Comparison of ENCODE assay signal across 8 mouse cellular contexts in genomic region chr6:86585070-86585600, GRCm38 (mm10). TPM values are rescaled to one million over a fixed set of nuclear protein-coding genes. Genes with fewer than 3 reads are reported as not detected.
A peak's percentile ranks its signal among the peaks of the same experiment; 100 is the strongest.
DNase-seq lines count a peak whose midpoint lies in the region; ATAC-seq and TF ChIP-seq lines count a peak whose summit lies in the region.

No protein-coding gene starts in this region.

- H3K4me3 ChIP-seq in ES-E14 (ENCODE audit: insufficient read depth in 1 of 2, low read depth in 1 of 2, low read length in 2 of 2, poor library complexity in 1 of 2, severe bottlenecking in 1 of 2): peak overlapping the region; percentile 53 to 56
- H3K4me3 ChIP-seq in cerebellum, adult 2 months (replicated peaks; ENCODE audit: insufficient read depth, low read depth, low read length): peak overlapping the region; percentile 45
- peak overlapping the region; percentile 46 for H3K4me3 ChIP-seq in forebrain, embryonic 16.5 days (replicated peaks; ENCODE audit: low read length)
- peak overlapping the region; percentile 26 for H3K4me3 ChIP-seq in liver, embryonic 16.5 days (ENCODE audit: low read depth, low read length)
- H3K4me3 ChIP-seq in neural tube, embryonic 11.5 days (ENCODE audit: low read depth, low read length): no peak overlapping the region
- H3K4me3 ChIP-seq in testis, adult 2 months (ENCODE audit: control insufficient read depth, low read depth, low read length): peak overlapping the region; percentile 12

- no peaks in the 10 kb centered on the region for H3K36me3 ChIP-seq in ES-E14 (ENCODE audit: control insufficient read depth, insufficient read depth, low read length, poor library complexity, severe bottlenecking)
- H3K36me3 ChIP-seq in forebrain, embryonic 16.5 days (ENCODE audit: control insufficient read depth, insufficient read depth): no peaks in the 10 kb centered on the region
- H3K36me3 ChIP-seq in liver, embryonic 16.5 days (ENCODE audit: control insufficient read depth, insufficient read depth): no peaks in the 10 kb centered on the region
- no peaks in the 10 kb centered on the region for H3K36me3 ChIP-seq in neural tube, embryonic 11.5 days (ENCODE audit: control insufficient read depth, insufficient read depth, low read length)
- H3K36me3 ChIP-seq in testis, adult 2 months (ENCODE audit: control insufficient read depth, insufficient read depth, low read length): no peaks in the 10 kb centered on the region

- H3K4me1 ChIP-seq in ES-E14 (ENCODE audit: control insufficient read depth in 2 of 2, insufficient read depth in 2 of 2, low read length in 2 of 2, poor library complexity in 1 of 2): peaks cover 13 to 37% of the 10 kb centered on the region in 2 experiments
- peaks cover 13% of the 10 kb centered on the region for H3K4me1 ChIP-seq in cerebellum, adult 2 months (ENCODE audit: control insufficient read depth, insufficient read depth, low read length)
- peaks cover 17% of the 10 kb centered on the region for H3K4me1 ChIP-seq in forebrain, embryonic 16.5 days (replicated peaks; ENCODE audit: control insufficient read depth, insufficient read depth, low read length)
- H3K4me1 ChIP-seq in liver, embryonic 16.5 days (ENCODE audit: control insufficient read depth, low read depth, low read length): peaks cover 16% of the 10 kb centered on the region
- H3K4me1 ChIP-seq in neural tube, embryonic 11.5 days (ENCODE audit: control insufficient read depth, insufficient read depth, low read length): peaks cover 6% of the 10 kb centered on the region
- peaks cover 24% of the 10 kb centered on the region for H3K4me1 ChIP-seq in testis, adult 2 months (ENCODE audit: control insufficient read depth, insufficient read depth, low read length)

- peak; percentile 92 for ATAC-seq in forebrain, embryonic 16.5 days
- peak; percentile 76 for ATAC-seq in liver, embryonic 16.5 days (ENCODE audit: low read depth)
- ATAC-seq in neural tube, embryonic 11.5 days (ENCODE audit: insufficient read depth, low FRiP score, low TSS enrichment): peak; percentile 74; the same call in 1 of the 2 replicates

- in situ Hi-C loops in ES-E14 (cut with MboI; ENCODE audit: low sequenced_read_pairs in 2 of 2, unreplicated experiment in 2 of 2): no loop called here

- DNase-seq in ES-E14 (ENCODE audit: low read depth, low spot score): no peak
- peak; percentile 89 to 97 for DNase-seq in cerebellum, adult 2 months
- DNase-seq in heart, postnatal 25 days (ENCODE audit: low spot score): peak; percentile 89
- peak; percentile 90 for DNase-seq in layer of hippocampus, adult 11-12 months (ENCODE audit: low spot score)
- DNase-seq in neural tube, embryonic 11.5 days (ENCODE audit: low spot score): peak; percentile 65

- H3K9me3 ChIP-seq in ES-E14 (ENCODE audit: control insufficient read depth, insufficient read depth, low read depth, low read length): no peaks in the 10 kb centered on the region
- no peaks in the 10 kb centered on the region for H3K9me3 ChIP-seq in forebrain, embryonic 16.5 days (ENCODE audit: control insufficient read depth, low read length)
- H3K9me3 ChIP-seq in liver, embryonic 16.5 days (replicated peaks; ENCODE audit: control insufficient read depth, low read length): no peaks in the 10 kb centered on the region
- no peaks in the 10 kb centered on the region for H3K9me3 ChIP-seq in neural tube, embryonic 11.5 days (ENCODE audit: control insufficient read depth, low read length)

- intact Hi-C loops in heart, postnatal 25 days (cut with DNase I): loop anchor here (5.0 kb wide), 1 partner anchor 52 kb away; no protein-coding TSS in a partner anchor

- H3K4me2 ChIP-seq in forebrain, embryonic 16.5 days (ENCODE audit: low read length): peak overlapping the region; percentile 60
- H3K4me2 ChIP-seq in liver, embryonic 16.5 days (ENCODE audit: low read depth, low read length): peak overlapping the region; percentile 48
- H3K4me2 ChIP-seq in neural tube, embryonic 11.5 days (ENCODE audit: low read depth): peak overlapping the region; percentile 41

- peak overlapping the region; percentile 68; the same call in 1 of the 2 replicates for H3K27ac ChIP-seq in ES-E14 (ENCODE audit: insufficient read depth, low read depth, low read length, poor library complexity, severe bottlenecking)
- peak overlapping the region; percentile 94 for H3K27ac ChIP-seq in cerebellum, adult 2 months (ENCODE audit: insufficient read depth, low read length)
- peak overlapping the region; percentile 94 for H3K27ac ChIP-seq in forebrain, embryonic 16.5 days (ENCODE audit: low read length)
- H3K27ac ChIP-seq in liver, embryonic 16.5 days (ENCODE audit: low read length): peak overlapping the region; percentile 62; the same call in 1 of the 2 replicates
- peak overlapping the region; percentile 49 for H3K27ac ChIP-seq in neural tube, embryonic 11.5 days (ENCODE audit: low read depth, low read length)
- H3K27ac ChIP-seq in testis, adult 2 months (ENCODE audit: control insufficient read depth, insufficient read depth, low read depth, low read length): peak overlapping the region; percentile 88

- under 1% methylated on average over 16 of the region's 16 CpGs for WGBS in cerebellum, adult 2 months
- 3% methylated on average over 16 of the region's 16 CpGs for WGBS in forebrain, embryonic 16.5 days
- 6% methylated on average over 16 of the region's 16 CpGs for WGBS in liver, embryonic 16.5 days (ENCODE audit: insufficient replicate concordance)
- WGBS in neural tube, embryonic 11.5 days: 27% methylated on average over 16 of the region's 16 CpGs

- TF ChIP-seq POLR2A in cerebellum, adult 2 months (IDR thresholded peaks at IDR 0.05; ENCODE audit: borderline replicate concordance, insufficient read depth, low read length): peak; percentile 64; the same call in 1 of the 2 replicates
- 0 out of 2 replicates have a peak, but pooled peaks have one; percentile 9 for TF ChIP-seq POLR2A in testis, adult 2 months (IDR thresholded peaks at IDR 0.05; ENCODE audit: control insufficient read depth, low read depth, low read length)

- peak overlapping the region; percentile 68; the same call in 1 of the 2 replicates for H3K9ac ChIP-seq in ES-E14 (ENCODE audit: insufficient read depth, low read depth, low read length, poor library complexity, severe bottlenecking)
- peak overlapping the region; percentile 60 for H3K9ac ChIP-seq in forebrain, embryonic 16.5 days (replicated peaks; ENCODE audit: low read depth, low read length)
- H3K9ac ChIP-seq in liver, embryonic 16.5 days (ENCODE audit: low read depth, low read length): peak overlapping the region; percentile 41
- peak overlapping the region; percentile 53 for H3K9ac ChIP-seq in neural tube, embryonic 11.5 days (ENCODE audit: low read length)

- H3K27me3 ChIP-seq in cerebellum, adult 2 months (ENCODE audit: control insufficient read depth, insufficient read depth, low read length): no peaks in the 10 kb centered on the region
- H3K27me3 ChIP-seq in forebrain, embryonic 16.5 days (replicated peaks; ENCODE audit: control insufficient read depth, insufficient read depth, low read length): no peaks in the 10 kb centered on the region
- H3K27me3 ChIP-seq in liver, embryonic 16.5 days (ENCODE audit: control insufficient read depth, insufficient read depth, low read depth, low read length): no peaks in the 10 kb centered on the region
- H3K27me3 ChIP-seq in neural tube, embryonic 11.5 days (ENCODE audit: control insufficient read depth, insufficient read depth, low read length): no peaks in the 10 kb centered on the region
- H3K27me3 ChIP-seq in testis, adult 2 months (ENCODE audit: control insufficient read depth, insufficient read depth, low read length): no peaks in the 10 kb centered on the region

- 0 out of 2 replicates have a peak, but pooled peaks have one; percentile 5 for TF ChIP-seq CTCF in cerebellum, adult 2 months (IDR thresholded peaks at IDR 0.05; ENCODE audit: borderline replicate concordance, insufficient read depth, low read depth, low read length)
- no peak for TF ChIP-seq CTCF in testis, adult 2 months (IDR thresholded peaks at IDR 0.05; ENCODE audit: control insufficient read depth, insufficient read depth, insufficient replicate concordance, low read depth, low read length)

TF ChIP-seq in ES-E14, 5 proteins besides CTCF, POLR2A, EP300 and RAD21:
- TF ChIP-seq ZC3H11A (IDR thresholded peaks at IDR 0.05; ENCODE audit: borderline replicate concordance, low read depth, low read length) (no peak), CHD2 (IDR thresholded peaks at IDR 0.05; ENCODE audit: low read depth, low read length) (no peak), HCFC1 (IDR thresholded peaks at IDR 0.05; ENCODE audit: borderline replicate concordance, insufficient read depth, low read length) (no peak)

RNA-seq across cellular contexts. Expression of gene Asprv1, which starts 42.8 kb away (rescaled TPM):
- 0.71 and 2.0 TPM in 2 replicates for total RNA-seq in ES-E14 (2012; rRNA removed)
- 2.1 and 2.5 TPM in 2 replicates for polyA plus RNA-seq in cerebellum, adult 2 months (2012; rRNA removed)
- polyA plus RNA-seq in forebrain, embryonic 16.5 days (2015; fragmentation: Nextera tagmentation; extraction: Ambion mirVana): 0.92 and 1.6 TPM in 2 replicates
- under 1 TPM in 1 of 2 experiments, not detected in 1; 0.16 TPM for total RNA-seq in heart, postnatal 25 days (2021)
- polyA plus RNA-seq in liver, embryonic 16.5 days (2015; fragmentation: Nextera tagmentation; extraction: Ambion mirVana): 2.3 and 2.9 TPM in 2 replicates
- 0.35 and 0.64 TPM in 2 replicates for polyA plus RNA-seq in neural tube, embryonic 11.5 days (2014; fragmentation: Nextera tagmentation; extraction: Ambion mirVana)
- polyA plus RNA-seq in testis, adult 2 months (2012; rRNA removed): 0.75 and 0.77 TPM in 2 replicates

RNA-seq across cellular contexts. Expression of gene Pcbp1, which starts 59.0 kb away (rescaled TPM):
- total RNA-seq in ES-E14 (2012; rRNA removed): 68.4 and 102 TPM in 2 replicates
- 179 and 186 TPM in 2 replicates for polyA plus RNA-seq in cerebellum, adult 2 months (2012; rRNA removed)
- polyA plus RNA-seq in forebrain, embryonic 16.5 days (2015; fragmentation: Nextera tagmentation; extraction: Ambion mirVana): 256 and 326 TPM in 2 replicates
- 100 to 1,000 TPM; 153 to 166 TPM for total RNA-seq in heart, postnatal 25 days (2021)
- 82.3 and 84.0 TPM in 2 replicates for polyA plus RNA-seq in liver, embryonic 16.5 days (2015; fragmentation: Nextera tagmentation; extraction: Ambion mirVana)
- 518 and 536 TPM in 2 replicates for polyA plus RNA-seq in neural tube, embryonic 11.5 days (2014; fragmentation: Nextera tagmentation; extraction: Ambion mirVana)
- 91.6 and 99.3 TPM in 2 replicates for polyA plus RNA-seq in testis, adult 2 months (2012; rRNA removed)
